Mouse (Mus musculus): ENCODE data around the gene Camkmt. TPM values are rescaled to one million over a fixed set of nuclear protein-coding genes. Genes with fewer than 3 reads are reported as not detected.

Camkmt gene
- polyA plus RNA-seq, 1 experiment, result 3.6 TPM

DNA sequence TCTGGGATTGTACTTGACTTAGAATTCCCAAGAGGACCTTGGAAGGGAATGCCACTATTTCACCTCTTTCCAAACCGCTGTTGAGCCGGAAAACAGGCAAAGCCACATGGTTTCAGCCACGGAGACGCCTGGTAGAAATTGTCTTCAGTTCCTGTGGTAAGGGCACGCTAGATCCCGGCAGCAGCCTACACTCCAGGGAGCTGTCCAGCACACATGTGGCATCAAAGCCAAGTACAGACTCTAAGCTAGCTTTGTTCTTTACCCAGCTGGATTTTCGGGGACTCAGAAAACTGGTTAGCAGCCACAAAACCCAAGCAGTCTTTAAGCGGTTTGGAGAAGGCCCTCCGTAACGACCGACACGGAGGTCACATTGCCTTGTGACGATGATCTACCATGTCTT is 281.7 kb downstream of the Camkmt start:
- 52% methylated on average over 13 of the region's 13 CpGs for WGBS
- no peak for DNase-seq
- TF ChIP-seq CTCF (conservative IDR thresholded peaks at IDR 0.05; ENCODE audit: insufficient read depth, insufficient read length, low read depth, low read length) (no peak), POLR2A (IDR thresholded peaks at IDR 0.05; ENCODE audit: low read depth, low read length) (no peak)
- H3K27me3 ChIP-seq (replicated peaks; ENCODE audit: control insufficient read depth, insufficient read depth, low read length), result no peaks in the 10 kb centered on the region
- H3K36me3 ChIP-seq (ENCODE audit: control insufficient read depth, insufficient read depth, low read length), result no peaks in the 10 kb centered on the region
- no peak overlapping the region for H3K27ac ChIP-seq (ENCODE audit: insufficient read depth, low read depth, low read length)
- H3K4me3 ChIP-seq (ENCODE audit: insufficient read depth, low read depth, low read length), result no peak overlapping the region
- H3K4me1 ChIP-seq (ENCODE audit: control insufficient read depth, insufficient read depth, low read length), result no peaks in the 10 kb centered on the region

DNA sequence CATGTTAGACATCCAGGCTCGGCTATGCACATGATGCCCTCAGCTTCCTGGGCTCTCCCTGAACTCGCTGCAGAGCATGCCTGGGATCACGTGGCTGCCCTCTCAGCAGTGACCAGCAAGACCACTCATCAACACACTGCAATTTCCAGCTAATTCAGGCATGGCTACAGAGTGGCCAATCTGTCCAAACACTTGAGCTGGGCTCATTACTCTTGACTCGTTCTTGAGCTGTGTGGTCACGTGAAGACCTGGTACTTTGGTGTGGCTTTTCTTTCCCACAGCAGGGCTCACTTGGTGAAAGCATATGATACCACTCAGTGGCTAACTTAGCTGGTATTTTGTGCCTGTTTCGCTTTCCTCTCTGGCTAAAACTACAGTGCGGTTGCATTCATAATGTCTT is 282.2 kb downstream of the Camkmt start:
- Histone ChIP-seq H3K4me1 (ENCODE audit: control insufficient read depth, insufficient read depth, low read length) (no peaks in the 10 kb centered on the region), H3K4me3 (ENCODE audit: insufficient read depth, low read depth, low read length) (no peak overlapping the region), H3K27ac (ENCODE audit: insufficient read depth, low read depth, low read length) (no peak overlapping the region), H3K27me3 (replicated peaks; ENCODE audit: control insufficient read depth, insufficient read depth, low read length) (no peaks in the 10 kb centered on the region), H3K36me3 (ENCODE audit: control insufficient read depth, insufficient read depth, low read length) (no peaks in the 10 kb centered on the region)
- 88% methylated on average over 7 of the region's 7 CpGs for WGBS
- TF ChIP-seq POLR2A (IDR thresholded peaks at IDR 0.05; ENCODE audit: low read depth, low read length) (no peak), CTCF (conservative IDR thresholded peaks at IDR 0.05; ENCODE audit: insufficient read depth, insufficient read length, low read depth, low read length) (no peak)
- no peak for DNase-seq

DNA sequence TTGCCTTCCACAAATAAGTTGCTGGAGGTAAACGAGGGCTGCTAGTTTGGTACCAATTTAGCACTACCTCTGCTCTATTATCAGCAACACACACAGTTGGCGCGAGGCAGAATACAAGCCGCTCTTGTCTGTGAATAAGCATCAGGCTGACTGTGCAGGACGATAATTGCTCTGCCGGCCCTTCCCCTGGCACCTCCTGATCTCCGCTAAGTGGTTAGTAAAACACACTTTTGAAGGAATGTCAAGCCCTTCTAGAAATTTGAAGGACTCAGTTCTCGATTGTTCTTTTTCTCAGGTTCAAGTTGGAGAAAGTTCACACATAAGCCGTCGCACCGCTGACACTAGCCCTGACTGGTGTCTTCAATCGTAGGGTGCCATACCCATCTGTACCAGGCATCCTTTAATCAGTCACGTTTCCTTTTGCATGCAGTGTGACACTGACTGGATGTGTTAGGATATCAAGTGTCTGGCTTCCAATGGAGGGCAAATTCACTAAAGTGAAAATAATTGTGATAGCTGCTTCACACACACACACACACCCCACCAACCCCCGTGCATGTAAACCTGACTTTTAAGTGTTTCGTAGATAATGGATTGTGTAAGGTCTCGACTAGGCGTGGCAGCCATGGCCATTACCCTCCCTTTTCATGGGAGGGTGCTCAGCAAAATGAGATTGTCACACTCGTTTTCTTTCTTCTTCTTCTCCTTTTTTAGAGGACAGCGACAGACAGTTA is 283.9 kb downstream of the Camkmt start:
- Histone ChIP-seq H3K4me3 (ENCODE audit: insufficient read depth, low read depth, low read length) (no peak overlapping the region), H3K27me3 (replicated peaks; ENCODE audit: control insufficient read depth, insufficient read depth, low read length) (no peaks in the 10 kb centered on the region), H3K36me3 (ENCODE audit: control insufficient read depth, insufficient read depth, low read length) (no peaks in the 10 kb centered on the region), H3K27ac (ENCODE audit: insufficient read depth, low read depth, low read length) (no peak overlapping the region), H3K4me1 (ENCODE audit: control insufficient read depth, insufficient read depth, low read length) (no peaks in the 10 kb centered on the region)
- WGBS, result 81% methylated on average over 19 of the region's 19 CpGs
- DNase-seq, result no peak
- TF ChIP-seq CTCF (conservative IDR thresholded peaks at IDR 0.05; ENCODE audit: insufficient read depth, insufficient read length, low read depth, low read length) (no peak), POLR2A (IDR thresholded peaks at IDR 0.05; ENCODE audit: low read depth, low read length) (no peak)

DNA sequence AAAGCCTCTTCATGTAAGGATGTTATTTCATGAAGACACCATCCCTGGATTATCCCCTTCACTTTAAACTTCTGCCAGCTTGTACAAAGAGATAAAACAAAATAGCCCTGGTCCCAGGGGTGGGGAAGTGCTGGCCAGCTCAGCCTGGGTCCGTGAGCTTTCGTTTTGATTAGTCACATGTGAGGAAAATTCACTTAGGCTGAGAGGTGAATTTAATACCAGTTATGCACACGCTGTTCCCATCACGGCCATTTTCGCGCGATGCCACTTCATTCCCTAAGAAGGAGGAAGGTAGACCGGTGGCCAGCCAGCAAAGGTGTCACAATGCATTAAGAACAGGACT is 284.5 kb downstream of the Camkmt start:
- Histone ChIP-seq H3K4me1 (ENCODE audit: control insufficient read depth, insufficient read depth, low read length) (no peaks in the 10 kb centered on the region), H3K36me3 (ENCODE audit: control insufficient read depth, insufficient read depth, low read length) (no peaks in the 10 kb centered on the region), H3K27ac (ENCODE audit: insufficient read depth, low read depth, low read length) (no peak overlapping the region), H3K4me3 (ENCODE audit: insufficient read depth, low read depth, low read length) (no peak overlapping the region), H3K27me3 (replicated peaks; ENCODE audit: control insufficient read depth, insufficient read depth, low read length) (no peaks in the 10 kb centered on the region)
- DNase-seq, result no peak
- WGBS, result 67% methylated on average over 8 of the region's 8 CpGs
- TF ChIP-seq CTCF (conservative IDR thresholded peaks at IDR 0.05; ENCODE audit: insufficient read depth, insufficient read length, low read depth, low read length) (no peak), POLR2A (IDR thresholded peaks at IDR 0.05; ENCODE audit: low read depth, low read length) (no peak)

- H3K27ac ChIP-seq (ENCODE audit: insufficient read depth, low read depth, low read length), result no peak overlapping the region
- H3K4me1 ChIP-seq (ENCODE audit: control insufficient read depth, insufficient read depth, low read length), result no peaks in the 10 kb centered on the region
- no peak for TF ChIP-seq POLR2A (IDR thresholded peaks at IDR 0.05; ENCODE audit: low read depth, low read length)
- no peak for TF ChIP-seq CTCF (conservative IDR thresholded peaks at IDR 0.05; ENCODE audit: insufficient read depth, insufficient read length, low read depth, low read length)
- DNase-seq, result no peak
- H3K27me3 ChIP-seq (replicated peaks; ENCODE audit: control insufficient read depth, insufficient read depth, low read length), result no peaks in the 10 kb centered on the region
- H3K36me3 ChIP-seq (ENCODE audit: control insufficient read depth, insufficient read depth, low read length), result no peaks in the 10 kb centered on the region
- no peak overlapping the region for H3K4me3 ChIP-seq (ENCODE audit: insufficient read depth, low read depth, low read length)
- WGBS, result 53% methylated on average over 10 of the region's 10 CpGs
Measured at GRCm38 (mm10) chr17:85375523-85375922, 285.2 kb downstream of the Camkmt start.

DNA sequence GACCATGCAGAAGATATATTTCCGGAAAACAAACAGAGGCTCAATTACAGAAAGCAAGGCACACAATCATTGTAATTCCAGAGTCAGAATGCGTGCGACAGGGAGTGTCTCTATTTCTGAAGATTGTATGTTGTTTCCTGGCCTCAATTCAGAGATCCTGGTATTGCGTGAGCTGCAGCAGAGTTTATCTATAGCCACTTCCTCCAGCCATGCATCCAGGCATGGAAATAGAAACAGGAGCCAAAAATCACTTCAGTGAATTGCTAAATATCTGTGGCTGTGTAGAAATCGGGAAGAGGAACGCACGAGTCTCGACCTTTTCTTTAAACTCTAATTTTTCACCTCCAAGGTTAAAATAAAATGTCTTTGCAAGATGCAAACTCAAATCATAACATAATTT is 287.1 kb downstream of the Camkmt start:
- no peak for DNase-seq
- Histone ChIP-seq H3K36me3 (ENCODE audit: control insufficient read depth, insufficient read depth, low read length) (no peaks in the 10 kb centered on the region), H3K27me3 (replicated peaks; ENCODE audit: control insufficient read depth, insufficient read depth, low read length) (no peaks in the 10 kb centered on the region), H3K4me3 (ENCODE audit: insufficient read depth, low read depth, low read length) (no peak overlapping the region), H3K27ac (ENCODE audit: insufficient read depth, low read depth, low read length) (no peak overlapping the region), H3K4me1 (ENCODE audit: control insufficient read depth, insufficient read depth, low read length) (no peaks in the 10 kb centered on the region)
- TF ChIP-seq CTCF (conservative IDR thresholded peaks at IDR 0.05; ENCODE audit: insufficient read depth, insufficient read length, low read depth, low read length) (no peak), POLR2A (IDR thresholded peaks at IDR 0.05; ENCODE audit: low read depth, low read length) (no peak)
- WGBS, result 57% methylated on average over 8 of the region's 8 CpGs

GRCm38 (mm10) chr17:85379101-85379500 is 288.7 kb downstream of the Camkmt start:
- H3K27me3 ChIP-seq (replicated peaks; ENCODE audit: control insufficient read depth, insufficient read depth, low read length), result no peaks in the 10 kb centered on the region
- H3K4me3 ChIP-seq (ENCODE audit: insufficient read depth, low read depth, low read length), result no peak overlapping the region
- no peaks in the 10 kb centered on the region for H3K4me1 ChIP-seq (ENCODE audit: control insufficient read depth, insufficient read depth, low read length)
- H3K27ac ChIP-seq (ENCODE audit: insufficient read depth, low read depth, low read length), result no peak overlapping the region
- 44% methylated on average over 7 of the region's 7 CpGs for WGBS
- TF ChIP-seq CTCF (conservative IDR thresholded peaks at IDR 0.05; ENCODE audit: insufficient read depth, insufficient read length, low read depth, low read length) (no peak), POLR2A (IDR thresholded peaks at IDR 0.05; ENCODE audit: low read depth, low read length) (no peak)
- no peaks in the 10 kb centered on the region for H3K36me3 ChIP-seq (ENCODE audit: control insufficient read depth, insufficient read depth, low read length)
- DNase-seq, result peak; percentile 70
